Mouse (Mus musculus) lung, postnatal 0 days (tissue): ENCODE data around the gene Pin1.

Experiments
- CTCF ChIP-seq: IDR thresholded peaks from 2 replicates; pipeline ENCODE4 v1.5.1; 2016; ENCODE audit warnings: antibody characterized with exemption, mild to moderate bottlenecking
- EP300 ChIP-seq: IDR thresholded peaks from 2 replicates; pipeline ENCODE4 v1.6.1; 2016; ENCODE audit warnings: antibody characterized with exemption, mild to moderate bottlenecking, control low read depth

DNA sequence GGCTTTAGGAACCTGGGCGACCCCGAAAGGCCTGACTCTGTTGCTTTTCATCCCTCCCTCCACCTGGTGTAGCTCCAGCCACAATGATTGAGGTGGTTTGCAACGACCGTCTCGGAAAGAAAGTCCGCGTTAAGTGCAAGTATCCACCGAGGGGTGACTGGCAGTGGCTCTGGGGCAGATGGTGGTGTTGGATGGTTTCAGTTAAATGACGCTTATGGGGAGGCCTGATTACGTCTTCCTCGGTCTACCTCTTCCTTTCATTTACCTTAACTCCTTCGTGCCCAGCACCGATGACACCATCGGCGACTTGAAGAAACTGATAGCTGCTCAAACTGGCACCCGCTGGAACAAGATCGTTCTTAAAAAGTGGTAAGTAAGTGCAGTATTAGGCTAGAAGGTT, 6.8 kb upstream of the Pin1 start:
- TF ChIP-seq CTCF (no peak), EP300 (no peak)
